Mouse (Mus musculus): Measurements from ENCODE around the gene Pknox1. TPM values are rescaled to one million over a fixed set of nuclear protein-coding genes. Genes with fewer than 3 reads are reported as not detected.

Pknox1 gene
- polyA plus RNA-seq, 1 experiment from 2014 or later: 39.4 TPM

DNA sequence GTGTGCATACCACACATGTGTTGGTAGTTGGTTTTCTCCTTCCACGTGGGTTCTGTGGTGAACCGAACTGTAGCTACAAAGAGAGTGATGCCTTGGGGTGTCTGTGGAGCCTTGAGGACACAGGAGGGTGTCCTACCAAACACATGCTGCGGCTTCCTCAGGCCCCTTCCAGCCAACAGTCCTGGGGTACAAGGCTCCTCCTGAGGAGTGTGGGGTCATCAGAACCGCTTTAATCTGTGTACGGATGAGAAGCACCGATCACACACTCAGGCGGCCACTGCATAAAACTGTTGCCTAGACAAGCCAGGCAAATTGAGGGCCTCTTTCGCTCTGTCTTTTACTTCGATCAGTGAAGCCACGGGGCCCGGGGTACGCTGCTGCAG is 911 bp upstream of the Pknox1 start:
- 16% methylated on average over 12 of the region's 12 CpGs for WGBS
- Histone ChIP-seq H3K4me3 (ENCODE audit: low read depth, low read length) (peak overlapping the region; percentile 37), H3K4me2 (ENCODE audit: low read length) (peak overlapping the region; percentile 62), H3K27ac (ENCODE audit: low read depth) (peak overlapping the region; percentile 92), H3K9ac (ENCODE audit: low read length) (peak overlapping the region; percentile 56), H3K36me3 (ENCODE audit: control insufficient read depth, insufficient read depth, low read length) (no peaks in the 10 kb centered on the region), H3K27me3 (replicated peaks; ENCODE audit: control insufficient read depth, insufficient read depth, low read length) (no peaks in the 10 kb centered on the region), H3K9me3 (ENCODE audit: control insufficient read depth, low read length) (no peaks in the 10 kb centered on the region), H3K4me1 (replicated peaks; ENCODE audit: control insufficient read depth, insufficient read depth, low read length) (peaks cover 27% of the 10 kb centered on the region)
- DNase-seq (ENCODE audit: low spot score) (no peak), ATAC-seq (replicated peaks; ENCODE audit: low FRiP score, low TSS enrichment, low read depth) (no peak)

- Histone ChIP-seq H3K27ac (ENCODE audit: low read depth) (peak overlapping the region; percentile 93), H3K27me3 (replicated peaks; ENCODE audit: control insufficient read depth, insufficient read depth, low read length) (no peaks in the 10 kb centered on the region), H3K9ac (ENCODE audit: low read length) (peak overlapping the region; percentile 93), H3K4me1 (replicated peaks; ENCODE audit: control insufficient read depth, insufficient read depth, low read length) (peaks cover 27% of the 10 kb centered on the region), H3K4me2 (ENCODE audit: low read length) (peak overlapping the region; percentile 72), H3K4me3 (ENCODE audit: low read depth, low read length) (peak overlapping the region; percentile 77), H3K36me3 (ENCODE audit: control insufficient read depth, insufficient read depth, low read length) (no peaks in the 10 kb centered on the region), H3K9me3 (ENCODE audit: control insufficient read depth, low read length) (no peaks in the 10 kb centered on the region)
- ATAC-seq (replicated peaks; ENCODE audit: low FRiP score, low TSS enrichment, low read depth): no peak
- under 1% methylated on average over 28 of the region's 44 CpGs for WGBS
- no peak for DNase-seq (ENCODE audit: low spot score)
These were observed 265 bp downstream of the Pknox1 start for GRCm38 (mm10) chr17:31564858-31565140.

- DNase-seq (ENCODE audit: low spot score) (peak; percentile 83), ATAC-seq (replicated peaks; ENCODE audit: low FRiP score, low TSS enrichment, low read depth) (peak; percentile 46)
- Histone ChIP-seq H3K27me3 (replicated peaks; ENCODE audit: control insufficient read depth, insufficient read depth, low read length) (no peaks in the 10 kb centered on the region), H3K36me3 (ENCODE audit: control insufficient read depth, insufficient read depth, low read length) (no peaks in the 10 kb centered on the region), H3K4me1 (replicated peaks; ENCODE audit: control insufficient read depth, insufficient read depth, low read length) (peaks cover 27% of the 10 kb centered on the region), H3K9me3 (ENCODE audit: control insufficient read depth, low read length) (no peaks in the 10 kb centered on the region), H3K4me2 (ENCODE audit: low read length) (peak overlapping the region; percentile 72), H3K9ac (ENCODE audit: low read length) (peak overlapping the region; percentile 93), H3K27ac (ENCODE audit: low read depth) (peak overlapping the region; percentile 93), H3K4me3 (ENCODE audit: low read depth, low read length) (peak overlapping the region; percentile 77)
- under 1% methylated on average over 83 of the region's 88 CpGs for WGBS
These were observed 865 bp downstream of the Pknox1 start for GRCm38 (mm10) chr17:31565141-31566056.

DNA sequence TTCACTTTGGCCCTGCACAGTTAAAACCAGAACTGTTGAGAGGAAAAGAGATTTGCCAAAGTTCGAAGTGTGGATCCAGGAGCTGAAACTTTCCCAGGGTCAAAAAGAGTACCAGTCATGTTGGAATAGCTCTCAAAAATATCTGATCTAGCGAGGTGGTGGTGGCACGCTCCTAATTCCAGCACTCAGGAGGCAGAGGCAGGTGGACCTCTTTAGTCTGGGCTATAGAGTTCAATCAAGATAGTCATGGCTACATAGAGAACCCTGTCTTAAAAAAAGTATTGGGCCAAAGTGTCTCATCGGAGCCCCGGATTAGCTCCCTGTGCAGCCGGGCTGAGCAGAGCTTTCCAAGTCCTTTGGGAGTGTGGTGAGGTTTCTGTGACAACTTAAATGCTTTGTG is 1.7 kb downstream of the Pknox1 start:
- 0 out of 2 replicates have a peak overlapping the region, but pooled peaks have one; percentile 93 for H3K27ac ChIP-seq (ENCODE audit: low read depth)
- no peaks in the 10 kb centered on the region for H3K27me3 ChIP-seq (replicated peaks; ENCODE audit: control insufficient read depth, insufficient read depth, low read length)
- H3K4me2 ChIP-seq (ENCODE audit: low read length): peak overlapping the region; percentile 72
- no peaks in the 10 kb centered on the region for H3K36me3 ChIP-seq (ENCODE audit: control insufficient read depth, insufficient read depth, low read length)
- ATAC-seq (replicated peaks; ENCODE audit: low FRiP score, low TSS enrichment, low read depth) (no peak), DNase-seq (ENCODE audit: low spot score) (no peak)
- WGBS: 72% methylated on average over 6 of the region's 6 CpGs
- H3K9me3 ChIP-seq (ENCODE audit: control insufficient read depth, low read length): no peaks in the 10 kb centered on the region
- peak overlapping the region; percentile 77 for H3K4me3 ChIP-seq (ENCODE audit: low read depth, low read length)
- H3K4me1 ChIP-seq (replicated peaks; ENCODE audit: control insufficient read depth, insufficient read depth, low read length): peaks cover 27% of the 10 kb centered on the region
- peak overlapping the region; percentile 93 for H3K9ac ChIP-seq (ENCODE audit: low read length)

- H3K27ac ChIP-seq (ENCODE audit: low read depth): no peak overlapping the region
- WGBS: 81% methylated on average over 1 of the region's 1 CpGs
- no peaks in the 10 kb centered on the region for H3K9me3 ChIP-seq (ENCODE audit: control insufficient read depth, low read length)
- ATAC-seq (replicated peaks; ENCODE audit: low FRiP score, low TSS enrichment, low read depth) (no peak), DNase-seq (ENCODE audit: low spot score) (no peak)
- peaks cover 22% of the 10 kb centered on the region for H3K4me1 ChIP-seq (replicated peaks; ENCODE audit: control insufficient read depth, insufficient read depth, low read length)
- H3K9ac ChIP-seq (ENCODE audit: low read length): no peak overlapping the region
- no peak overlapping the region for H3K4me2 ChIP-seq (ENCODE audit: low read length)
- no peaks in the 10 kb centered on the region for H3K27me3 ChIP-seq (replicated peaks; ENCODE audit: control insufficient read depth, insufficient read depth, low read length)
- H3K4me3 ChIP-seq (ENCODE audit: low read depth, low read length): no peak overlapping the region
- no peaks in the 10 kb centered on the region for H3K36me3 ChIP-seq (ENCODE audit: control insufficient read depth, insufficient read depth, low read length)
These were observed 5.2 kb downstream of the Pknox1 start for GRCm38 (mm10) chr17:31569756-31570155.

GRCm38 (mm10) chr17:31570321-31570925 is 5.9 kb downstream of the Pknox1 start:
- Histone ChIP-seq H3K4me2 (ENCODE audit: low read length) (no peak overlapping the region), H3K9me3 (ENCODE audit: control insufficient read depth, low read length) (no peaks in the 10 kb centered on the region), H3K9ac (ENCODE audit: low read length) (no peak overlapping the region), H3K36me3 (ENCODE audit: control insufficient read depth, insufficient read depth, low read length) (no peaks in the 10 kb centered on the region), H3K27ac (ENCODE audit: low read depth) (no peak overlapping the region), H3K4me1 (replicated peaks; ENCODE audit: control insufficient read depth, insufficient read depth, low read length) (peaks cover 22% of the 10 kb centered on the region), H3K4me3 (ENCODE audit: low read depth, low read length) (no peak overlapping the region), H3K27me3 (replicated peaks; ENCODE audit: control insufficient read depth, insufficient read depth, low read length) (no peaks in the 10 kb centered on the region)
- no peak for DNase-seq (ENCODE audit: low spot score)
- WGBS: 83% methylated on average over 9 of the region's 9 CpGs
- ATAC-seq (replicated peaks; ENCODE audit: low FRiP score, low TSS enrichment, low read depth): peak; percentile 84

DNA sequence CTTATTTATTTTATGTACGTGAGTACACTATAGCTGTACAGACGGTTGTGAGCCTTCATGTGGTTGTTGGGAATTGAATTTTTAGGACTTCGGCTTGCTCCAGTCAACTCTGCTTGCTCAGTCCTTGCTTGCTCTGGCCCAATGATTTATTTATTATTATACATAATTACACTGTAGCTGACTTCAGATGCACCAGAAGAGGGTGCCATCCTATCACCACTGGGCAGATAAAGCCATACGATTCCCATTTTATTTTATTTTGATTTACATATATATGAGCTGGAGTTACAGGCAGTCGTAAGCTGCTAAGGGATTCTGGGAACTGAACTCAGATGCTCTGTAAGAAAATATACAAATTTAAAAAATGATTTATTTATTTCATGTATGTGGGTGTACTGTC is 7.2 kb downstream of the Pknox1 start:
- H3K4me1 ChIP-seq (replicated peaks; ENCODE audit: control insufficient read depth, insufficient read depth, low read length): peaks cover 14% of the 10 kb centered on the region
- H3K4me3 ChIP-seq (ENCODE audit: low read depth, low read length): no peak overlapping the region
- no peaks in the 10 kb centered on the region for H3K36me3 ChIP-seq (ENCODE audit: control insufficient read depth, insufficient read depth, low read length)
- H3K27me3 ChIP-seq (replicated peaks; ENCODE audit: control insufficient read depth, insufficient read depth, low read length): no peaks in the 10 kb centered on the region
- no peaks in the 10 kb centered on the region for H3K9me3 ChIP-seq (ENCODE audit: control insufficient read depth, low read length)
- no peak for ATAC-seq (replicated peaks; ENCODE audit: low FRiP score, low TSS enrichment, low read depth)
- H3K4me2 ChIP-seq (ENCODE audit: low read length): no peak overlapping the region
- no peak overlapping the region for H3K27ac ChIP-seq (ENCODE audit: low read depth)
- DNase-seq (ENCODE audit: low spot score): no peak
- 81% methylated on average over 5 of the region's 5 CpGs for WGBS
- H3K9ac ChIP-seq (ENCODE audit: low read length): no peak overlapping the region

GRCm38 (mm10) chr17:31574662-31575061 is 10.1 kb downstream of the Pknox1 start:
- no peaks in the 10 kb centered on the region for H3K9me3 ChIP-seq (ENCODE audit: control insufficient read depth, low read length)
- H3K4me2 ChIP-seq (ENCODE audit: low read length): no peak overlapping the region
- H3K36me3 ChIP-seq (ENCODE audit: control insufficient read depth, insufficient read depth, low read length): no peaks in the 10 kb centered on the region
- no peaks in the 10 kb centered on the region for H3K27me3 ChIP-seq (replicated peaks; ENCODE audit: control insufficient read depth, insufficient read depth, low read length)
- H3K4me3 ChIP-seq (ENCODE audit: low read depth, low read length): no peak overlapping the region
- WGBS: 76% methylated on average over 7 of the region's 7 CpGs
- no peak overlapping the region for H3K27ac ChIP-seq (ENCODE audit: low read depth)
- ATAC-seq (replicated peaks; ENCODE audit: low FRiP score, low TSS enrichment, low read depth) (no peak), DNase-seq (ENCODE audit: low spot score) (no peak)
- H3K4me1 ChIP-seq (replicated peaks; ENCODE audit: control insufficient read depth, insufficient read depth, low read length): no peaks in the 10 kb centered on the region
- H3K9ac ChIP-seq (ENCODE audit: low read length): no peak overlapping the region

All from intestine, embryonic 14.5 days (tissue).